Mouse (Mus musculus) heart, embryonic 16.5 days (tissue): ENCODE measurements around the gene Lrpap1. TPM values are rescaled to one million over a fixed set of nuclear protein-coding genes. Genes with fewer than 3 reads are reported as not detected.

Experiments used
- ATAC-seq: fragments of 200-750 bp; cut with Nextera tagmentation; replicated peaks from 2 replicates; pipeline ENCODE4 v1.8.0; 2017; ENCODE audit warnings: moderate number of reproducible peaks; ENCODE audit not compliant: insufficient read depth, low FRiP score; ENCODE audit errors: extremely low read depth
- H3K27ac ChIP-seq: fragments of 300-500 bp; sonication (generic); 2 replicates; pipeline ENCODE4 v1.5.1; 2014; ENCODE audit warnings: mild to moderate bottlenecking, low read length, control low read depth, moderate library complexity
- H3K27me3 ChIP-seq: fragments of 300-500 bp; sonication (generic); 2 replicates; pipeline ENCODE4 v1.6.1; 2014; ENCODE audit warnings: low read length, mixed read lengths; ENCODE audit not compliant: control insufficient read depth, insufficient read depth
- H3K36me3 ChIP-seq: fragments of 300-500 bp; sonication (generic); 2 replicates; pipeline ENCODE4 v1.6.1; 2014; ENCODE audit not compliant: control insufficient read depth, insufficient read depth
- H3K4me1 ChIP-seq: fragments of 300-500 bp; sonication (generic); 2 replicates; pipeline ENCODE4 v1.6.1; 2014; ENCODE audit warnings: low read length, mixed read lengths; ENCODE audit not compliant: control insufficient read depth, insufficient read depth
- H3K4me2 ChIP-seq: fragments of 300-500 bp; sonication (generic); 2 replicates; pipeline ENCODE4 v1.6.1; 2014; ENCODE audit warnings: low read depth, mild to moderate bottlenecking, control low read depth, low read length
- H3K4me3 ChIP-seq: fragments of 300-500 bp; sonication (generic); 2 replicates; pipeline ENCODE4 v1.5.1; 2014; ENCODE audit warnings: mild to moderate bottlenecking, control low read depth, low read length
- H3K9ac ChIP-seq: fragments of 300-500 bp; sonication (generic); 2 replicates; pipeline ENCODE4 v1.6.1; 2014; ENCODE audit warnings: low read length, control low read depth
- H3K9me3 ChIP-seq: fragments of 300-500 bp; sonication (generic); replicated peaks from 2 replicates; pipeline ENCODE4 v1.6.1; 2016; ENCODE audit warnings: low read length; ENCODE audit not compliant: control insufficient read depth
- whole genome bisulfite sequencing: fragments of 180-500 bp; shearing (Covaris S2); extraction: QIAGEN DNeasy Blood & Tissue Kit; methylation state at CpG from one replicate; pipeline ENCODE4 v1.1.7; 2014; 5-methylcytosine and 5-hydroxymethylcytosine counted together
- polyA plus RNA-seq: library from polyadenylated mRNA; unstranded; fragments of >200 nt; fragmentation: Nextera tagmentation; extraction: Ambion mirVana; gene quantifications from 2 replicates; pipeline ENCODE4 v1.2.1, GENCODE M21; 2015

The Lrpap1 gene
- polyA plus RNA-seq, 1 experiment from 2014 or later: 131 TPM

- WGBS: 65% methylated on average over 8 of the region's 8 CpGs
- no peak overlapping the region for H3K27ac ChIP-seq
- H3K27me3 ChIP-seq: no peaks in the 10 kb centered on the region
- H3K4me3 ChIP-seq: peak overlapping the region; percentile 81
- H3K36me3 ChIP-seq: peaks cover 17% of the 10 kb centered on the region
- peak overlapping the region; percentile 85; the same call in 1 of the 2 replicates for H3K9ac ChIP-seq
- H3K4me1 ChIP-seq: peaks cover 17% of the 10 kb centered on the region
- ATAC-seq: no peak
- H3K9me3 ChIP-seq: no peaks in the 10 kb centered on the region
- H3K4me2 ChIP-seq: peak overlapping the region; percentile 79
These were observed 1.2 kb downstream of the Lrpap1 start for GRCm38 (mm10) chr5:35104183-35104959.

- no peaks in the 10 kb centered on the region for H3K27me3 ChIP-seq
- peak overlapping the region; percentile 79; the same call in 1 of the 2 replicates for H3K4me2 ChIP-seq
These were observed 2.0 kb downstream of the Lrpap1 start for GRCm38 (mm10) chr5:35103528-35103927.

GRCm38 (mm10) chr5:35103086-35103485 lies 2.5 kb downstream of the Lrpap1 start:
- H3K36me3 ChIP-seq: peaks cover 22% of the 10 kb centered on the region
- no peaks in the 10 kb centered on the region for H3K27me3 ChIP-seq
- peaks cover 17% of the 10 kb centered on the region for H3K4me1 ChIP-seq
- no peaks in the 10 kb centered on the region for H3K9me3 ChIP-seq
- no peak overlapping the region for H3K27ac ChIP-seq
- no peak for ATAC-seq
- H3K9ac ChIP-seq: no peak overlapping the region
- WGBS: 63% methylated on average over 8 of the region's 8 CpGs
- no peak overlapping the region; the same call in 1 of the 2 replicates for H3K4me2 ChIP-seq
- H3K4me3 ChIP-seq: no peak overlapping the region

More at GRCm38 (mm10) chr5:35103528-35103927, 2.0 kb downstream of the Lrpap1 start:
- peaks cover 20% of the 10 kb centered on the region for H3K36me3 ChIP-seq
- no peak overlapping the region for H3K27ac ChIP-seq
- ATAC-seq: no peak
- peaks cover 17% of the 10 kb centered on the region for H3K4me1 ChIP-seq
- 45% methylated on average over 2 of the region's 2 CpGs for WGBS
- H3K9me3 ChIP-seq: no peaks in the 10 kb centered on the region
- no peak overlapping the region; the same call in 1 of the 2 replicates for H3K9ac ChIP-seq
- no peak overlapping the region for H3K4me3 ChIP-seq

GRCm38 (mm10) chr5:35091636-35092035 lies 13.9 kb downstream of the Lrpap1 start:
- WGBS: 73% methylated on average over 3 of the region's 3 CpGs
- H3K27ac ChIP-seq: no peak overlapping the region
- H3K36me3 ChIP-seq: peaks cover 31% of the 10 kb centered on the region
- H3K4me3 ChIP-seq: no peak overlapping the region
- H3K27me3 ChIP-seq: no peaks in the 10 kb centered on the region
- H3K9me3 ChIP-seq: no peaks in the 10 kb centered on the region
- no peaks in the 10 kb centered on the region for H3K4me1 ChIP-seq
- H3K4me2 ChIP-seq: no peak overlapping the region
- ATAC-seq: no peak
- H3K9ac ChIP-seq: no peak overlapping the region

GRCm38 (mm10) chr5:35089614-35089963 lies 16.0 kb downstream of the Lrpap1 start:
- Histone ChIP-seq H3K9me3 (no peaks in the 10 kb centered on the region), H3K4me3 (no peak overlapping the region), H3K4me2 (no peak overlapping the region), H3K9ac (no peak overlapping the region), H3K4me1 (no peaks in the 10 kb centered on the region), H3K27ac (no peak overlapping the region), H3K27me3 (no peaks in the 10 kb centered on the region), H3K36me3 (peaks cover 22% of the 10 kb centered on the region)
- no peak for ATAC-seq
- WGBS: 84% methylated on average over 5 of the region's 5 CpGs

GRCm38 (mm10) chr5:35088785-35089613 lies 16.6 kb downstream of the Lrpap1 start:
- Histone ChIP-seq H3K4me1 (no peaks in the 10 kb centered on the region), H3K4me3 (no peak overlapping the region), H3K27ac (no peak overlapping the region), H3K9me3 (no peaks in the 10 kb centered on the region), H3K27me3 (no peaks in the 10 kb centered on the region), H3K36me3 (peaks cover 20% of the 10 kb centered on the region), H3K9ac (no peak overlapping the region), H3K4me2 (no peak overlapping the region)
- no peak for ATAC-seq
- 64% methylated on average over 9 of the region's 9 CpGs for WGBS

GRCm38 (mm10) chr5:35084913-35085312 lies 20.7 kb downstream of the Lrpap1 start:
- H3K4me2 ChIP-seq: no peak overlapping the region
- no peaks in the 10 kb centered on the region for H3K9me3 ChIP-seq
- no peak overlapping the region for H3K27ac ChIP-seq
- ATAC-seq: no peak
- WGBS: 64% methylated on average over 3 of the region's 3 CpGs
- peaks cover 2% of the 10 kb centered on the region; the same call in 1 of the 2 replicates for H3K4me1 ChIP-seq
- H3K9ac ChIP-seq: no peak overlapping the region
- no peaks in the 10 kb centered on the region for H3K27me3 ChIP-seq
- no peak overlapping the region for H3K4me3 ChIP-seq
- no peaks in the 10 kb centered on the region for H3K36me3 ChIP-seq

- 49% methylated on average over 18 of the region's 18 CpGs for WGBS
- H3K27ac ChIP-seq: no peak overlapping the region
- H3K4me2 ChIP-seq: no peak overlapping the region
- ATAC-seq: no peak
- peaks cover 2% of the 10 kb centered on the region; the same call in 1 of the 2 replicates for H3K4me1 ChIP-seq
- no peaks in the 10 kb centered on the region for H3K27me3 ChIP-seq
- H3K4me3 ChIP-seq: no peak overlapping the region
- H3K36me3 ChIP-seq: peaks cover 4% of the 10 kb centered on the region; the same call in 1 of the 2 replicates
- no peak overlapping the region for H3K9ac ChIP-seq
- H3K9me3 ChIP-seq: no peaks in the 10 kb centered on the region
These were observed 26.5 kb downstream of the Lrpap1 start for GRCm38 (mm10) chr5:35079101-35079500.

- no peak overlapping the region for H3K27ac ChIP-seq
- no peak overlapping the region for H3K4me2 ChIP-seq
- H3K9ac ChIP-seq: no peak overlapping the region
- WGBS: 96% methylated on average over 1 of the region's 1 CpGs
- no peak for ATAC-seq
- H3K4me1 ChIP-seq: no peaks in the 10 kb centered on the region
- H3K36me3 ChIP-seq: peaks cover 4% of the 10 kb centered on the region; the same call in 1 of the 2 replicates
- H3K9me3 ChIP-seq: no peaks in the 10 kb centered on the region
- no peak overlapping the region for H3K4me3 ChIP-seq
- no peaks in the 10 kb centered on the region for H3K27me3 ChIP-seq
These were observed 29.2 kb downstream of the Lrpap1 start for GRCm38 (mm10) chr5:35076369-35076768.
